19 mouse cellular contexts compared by ENCODE assay signal in the genomic region with DNA sequence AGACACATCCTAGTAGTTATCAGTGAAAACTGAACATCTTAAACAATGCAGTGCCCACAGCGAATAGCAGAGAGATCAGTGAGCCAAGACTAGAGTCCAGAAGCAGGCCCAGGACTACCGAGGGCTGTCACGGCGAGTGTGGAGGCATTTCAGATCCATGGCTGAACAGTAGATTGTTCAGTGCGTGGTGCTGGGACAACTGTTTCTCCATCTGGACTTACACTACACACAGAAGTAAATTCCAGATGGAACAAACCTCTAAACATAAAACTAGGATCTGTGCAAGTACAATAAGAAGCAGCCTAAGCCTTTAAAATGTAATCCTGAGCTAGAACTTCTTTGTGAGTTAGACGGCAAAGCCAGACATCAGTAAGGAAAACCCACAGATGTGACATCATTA.
DNase-seq lines count a peak whose midpoint lies in the region; ATAC-seq lines count a peak whose summit lies in the region.
"Had no signal": no experiment of that assay in that cellular context is flagged by ENCODE, and none has a peak within 500 bp of the region (broad histone marks: within the 10 kb centered on the region; RNA-seq: fewer than 3 reads in every experiment).

No protein-coding gene starts in this region.

- no peak for DNase-seq in frontal cortex, postnatal 25 days (ENCODE audit: low spot score in 2 of 2)
- DNase-seq in right cerebral cortex, adult 18-20 months: peak; percentile 18
- no peak for DNase-seq in right cerebral cortex, postnatal 36 days (ENCODE audit: low spot score in 2 of 2)
- peak; percentile 71 for DNase-seq in layer of hippocampus, adult 9-11 months
- DNase-seq in telencephalon, adult 2 months (ENCODE audit: low read depth, low spot score): peak; percentile 48
- DNase-seq in kidney, adult 18-20 months: no peak
- no peak for DNase-seq in ovary, postnatal 14 days (ENCODE audit: low spot score)
- DNase-seq: adrenal gland, postnatal 14 days; cerebellum, adult 2 months; heart, adult 2 months; heart, postnatal 4 days; lung, adult 2 months; thymus, adult 2 months had no signal

- ATAC-seq in frontal cortex, adult (ENCODE audit: low TSS enrichment): peak; percentile 80
- ATAC-seq: activated CD4-positive, CD25-positive, alpha-beta regulatory T cell, adult 4 months; hindbrain, embryonic 16.5 days; intestine, embryonic 16.5 days; liver, embryonic 12.5 days; midbrain, embryonic 16.5 days had no signal

Comparison
In these comparisons a context has a peak if more than half of its experiments do, and no peak if none do; other contexts are left out.
1. DNase-seq: peak in right cerebral cortex, adult 18-20 months (single experiment), layer of hippocampus, adult 9-11 months (single experiment) and telencephalon, adult 2 months (single experiment); none in frontal cortex, postnatal 25 days (0 of 2), right cerebral cortex, postnatal 36 days (0 of 2), kidney, adult 18-20 months (single experiment) and ovary, postnatal 14 days (single experiment).